Mouse (Mus musculus) liver, postnatal 0 days (tissue): ENCODE results near the gene Lrch3.

ENCODE experiments used
- CTCF ChIP-seq: sonication (generic); IDR thresholded peaks from 2 replicates; pipeline ENCODE4 v1.5.1; 2016; ENCODE audit warnings: antibody characterized with exemption, low read depth
- EP300 ChIP-seq: IDR thresholded peaks from 2 replicates; pipeline ENCODE4 v1.6.1; 2016; ENCODE audit warnings: antibody characterized with exemption, low read depth, mild to moderate bottlenecking

DNA sequence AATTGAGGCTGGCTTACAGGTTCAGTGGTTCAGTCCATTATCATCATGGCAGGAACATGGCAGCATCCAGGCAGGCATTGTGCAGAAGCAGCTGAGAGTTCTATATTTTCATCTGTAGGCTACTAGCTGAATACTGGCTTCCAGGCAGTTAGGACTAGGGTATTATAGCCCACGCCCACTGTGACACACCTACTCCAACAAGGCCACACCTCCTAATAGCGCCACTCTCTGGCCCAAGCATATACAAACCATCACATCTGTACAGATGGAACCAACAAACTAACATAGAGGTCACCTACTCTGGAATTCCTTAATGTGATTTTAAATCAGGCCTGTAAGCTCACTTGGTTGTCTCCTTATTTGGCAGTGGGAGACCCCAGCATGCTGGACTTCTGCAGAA, 134.8 kb downstream of the Lrch3 start:
- TF ChIP-seq EP300 (no peak), CTCF (no peak)
